Mouse (Mus musculus): ENCODE results near the gene Flt1. TPM values are rescaled to one million over a fixed set of nuclear protein-coding genes. Genes with fewer than 3 reads are reported as not detected.

The Flt1 gene
- polyA plus RNA-seq, 1 experiment from 2014 or later = 19.4 TPM

- Histone ChIP-seq H3K4me1 (no peaks in the 10 kb centered on the region), H3K27ac (no peak overlapping the region), H3K4me3 (replicated peaks) (no peak overlapping the region), H3K9ac (no peak overlapping the region), H3K36me3 (peaks cover 69% of the 10 kb centered on the region), H3K27me3 (no peaks in the 10 kb centered on the region), H3K4me2 (no peak overlapping the region), H3K9me3 (replicated peaks) (no peaks in the 10 kb centered on the region)
- no peak for ATAC-seq (replicated peaks; ENCODE audit: low FRiP score)
- WGBS = 65% methylated on average over 3 of the region's 3 CpGs
Observed at GRCm38 (mm10) chr5:147527788-147528187, 198.0 kb downstream of the Flt1 start.

GRCm38 (mm10) chr5:147527006-147527405 is 198.8 kb downstream of the Flt1 start:
- H3K27me3 ChIP-seq = no peaks in the 10 kb centered on the region
- H3K4me1 ChIP-seq = no peaks in the 10 kb centered on the region
- 91% methylated on average over 6 of the region's 6 CpGs for WGBS
- no peak overlapping the region for H3K4me3 ChIP-seq (replicated peaks)
- no peak overlapping the region for H3K4me2 ChIP-seq
- peaks cover 72% of the 10 kb centered on the region for H3K36me3 ChIP-seq
- ATAC-seq (replicated peaks; ENCODE audit: low FRiP score) = no peak
- H3K9me3 ChIP-seq (replicated peaks) = no peaks in the 10 kb centered on the region
- H3K27ac ChIP-seq = no peak overlapping the region
- H3K9ac ChIP-seq = no peak overlapping the region

Other genes starting within 250 kb of the Flt1 start
- gene Pomp, start 134.4 kb upstream of the Flt1 start, polyA plus RNA-seq (2015; fragmentation: Nextera tagmentation; extraction: Ambion mirVana) = 481 and 542 TPM in 2 replicates
- 2.3 and 2.5 TPM in 2 replicates for gene Slc46a3, start 168.8 kb upstream of the Flt1 start, polyA plus RNA-seq (2015; fragmentation: Nextera tagmentation; extraction: Ambion mirVana)
- gene Mtus2, start 231.3 kb upstream of the Flt1 start, polyA plus RNA-seq (2015; fragmentation: Nextera tagmentation; extraction: Ambion mirVana) = 3.6 and 3.9 TPM in 2 replicates

Measured in kidney, embryonic 15.5 days (tissue).